Mouse (Mus musculus): ENCODE data around the gene Ovca2.

- TF ChIP-seq CTCF (IDR thresholded peaks at IDR 0.05; ENCODE audit: borderline replicate concordance, insufficient read depth, low read length) (no peak), POLR2A (IDR thresholded peaks at IDR 0.05; ENCODE audit: low read depth, low read length) (no peak)
Measured at GRCm38 (mm10) chr11:75220115-75220514, 41.5 kb upstream of the Ovca2 start.

Measured in embryonic fibroblast, embryonic 13.5 days (primary cell).